Mouse (Mus musculus) liver, embryonic 13.5 days (tissue): ENCODE results near the gene Hlcs. TPM values are rescaled to one million over a fixed set of nuclear protein-coding genes. Genes with fewer than 3 reads are reported as not detected.
A peak's percentile ranks its signal among the peaks of the same experiment; 100 is the strongest.

Experiments used
- ATAC-seq: fragments of 200-750 bp; cut with Nextera tagmentation; 2 replicates; pipeline ENCODE4 v1.8.0; 2017; ENCODE audit warnings: low read depth, mild to moderate bottlenecking, moderate number of reproducible peaks, moderate library complexity
- DNase-seq: peaks from one replicate; pipeline ENCODE4 v3.0.0; 2022
- H3K27ac ChIP-seq: fragments of 300-500 bp; sonication (generic); 2 replicates; pipeline ENCODE4 v1.5.1; 2015; ENCODE audit warnings: moderate library complexity, mild to moderate bottlenecking, inconsistent platforms
- H3K27me3 ChIP-seq: fragments of 300-500 bp; sonication (generic); 2 replicates; pipeline ENCODE4 v1.6.1; 2015; ENCODE audit warnings: mild to moderate bottlenecking, inconsistent platforms
- H3K36me3 ChIP-seq: fragments of 300-500 bp; sonication (generic); 2 replicates; pipeline ENCODE4 v1.6.1; 2015; ENCODE audit warnings: mild to moderate bottlenecking, inconsistent platforms
- H3K4me1 ChIP-seq: fragments of 300-500 bp; sonication (generic); replicated peaks from 2 replicates; pipeline ENCODE4 v1.6.1; 2015; ENCODE audit warnings: inconsistent platforms
- H3K4me2 ChIP-seq: fragments of 300-500 bp; sonication (generic); 2 replicates; pipeline ENCODE4 v1.6.1; 2015; ENCODE audit warnings: inconsistent platforms, mild to moderate bottlenecking, moderate library complexity
- H3K4me3 ChIP-seq: fragments of 300-500 bp; sonication (generic); replicated peaks from 2 replicates; pipeline ENCODE4 v1.5.1; 2015; ENCODE audit warnings: mild to moderate bottlenecking, inconsistent platforms
- H3K9ac ChIP-seq: fragments of 300-500 bp; sonication (generic); 2 replicates; pipeline ENCODE4 v1.6.1; 2015; ENCODE audit warnings: mild to moderate bottlenecking, inconsistent platforms
- H3K9me3 ChIP-seq: fragments of 300-500 bp; sonication (generic); replicated peaks from 2 replicates; pipeline ENCODE4 v1.6.1; 2016; ENCODE audit warnings: inconsistent platforms
- WGBS: fragments of 180-500 bp; shearing (Covaris S2); methylation state at CpG from one replicate; pipeline ENCODE4 v1.1.7; 2015; ENCODE audit not compliant: insufficient replicate concordance; 5-methylcytosine and 5-hydroxymethylcytosine counted together
- polyA plus RNA-seq: library from polyadenylated mRNA; unstranded; fragments of >200 nt; fragmentation: Nextera tagmentation; extraction: Ambion mirVana; gene quantifications from 2 replicates; pipeline ENCODE4 v1.2.1, GENCODE M21; 2015

The Hlcs gene
- polyA plus RNA-seq, 1 experiment from 2014 or later = 2.5 TPM

DNA sequence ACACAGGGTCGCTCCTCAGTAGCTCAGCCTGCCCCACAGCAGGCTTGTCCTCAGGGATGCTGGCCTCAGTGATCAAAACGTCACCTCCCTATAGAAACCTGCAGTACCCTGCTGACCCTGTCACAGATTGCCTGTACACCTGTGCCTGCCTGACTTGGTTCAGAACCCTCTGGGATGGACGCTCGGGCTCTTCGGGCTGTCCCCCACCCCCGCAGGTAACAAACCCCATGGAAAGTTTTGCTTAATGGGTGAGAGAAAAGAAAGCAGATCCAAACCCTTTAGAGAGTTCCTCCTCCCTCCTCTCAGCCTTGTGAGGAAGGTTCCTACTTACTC is 10.2 kb downstream of the Hlcs start:
- ATAC-seq (no peak), DNase-seq (no peak)
- Histone ChIP-seq H3K9me3 (no peaks in the 10 kb centered on the region), H3K27me3 (peaks cover 27% of the 10 kb centered on the region), H3K4me1 (0 out of 2 replicates have a peak, but pooled peaks cover 2% of the 10 kb centered on the region), H3K27ac (no peak overlapping the region), H3K4me3 (no peak overlapping the region), H3K9ac (no peak overlapping the region), H3K36me3 (no peaks in the 10 kb centered on the region), H3K4me2 (peak overlapping the region; percentile 38)
- 32% methylated on average over 6 of the region's 6 CpGs for WGBS

DNA sequence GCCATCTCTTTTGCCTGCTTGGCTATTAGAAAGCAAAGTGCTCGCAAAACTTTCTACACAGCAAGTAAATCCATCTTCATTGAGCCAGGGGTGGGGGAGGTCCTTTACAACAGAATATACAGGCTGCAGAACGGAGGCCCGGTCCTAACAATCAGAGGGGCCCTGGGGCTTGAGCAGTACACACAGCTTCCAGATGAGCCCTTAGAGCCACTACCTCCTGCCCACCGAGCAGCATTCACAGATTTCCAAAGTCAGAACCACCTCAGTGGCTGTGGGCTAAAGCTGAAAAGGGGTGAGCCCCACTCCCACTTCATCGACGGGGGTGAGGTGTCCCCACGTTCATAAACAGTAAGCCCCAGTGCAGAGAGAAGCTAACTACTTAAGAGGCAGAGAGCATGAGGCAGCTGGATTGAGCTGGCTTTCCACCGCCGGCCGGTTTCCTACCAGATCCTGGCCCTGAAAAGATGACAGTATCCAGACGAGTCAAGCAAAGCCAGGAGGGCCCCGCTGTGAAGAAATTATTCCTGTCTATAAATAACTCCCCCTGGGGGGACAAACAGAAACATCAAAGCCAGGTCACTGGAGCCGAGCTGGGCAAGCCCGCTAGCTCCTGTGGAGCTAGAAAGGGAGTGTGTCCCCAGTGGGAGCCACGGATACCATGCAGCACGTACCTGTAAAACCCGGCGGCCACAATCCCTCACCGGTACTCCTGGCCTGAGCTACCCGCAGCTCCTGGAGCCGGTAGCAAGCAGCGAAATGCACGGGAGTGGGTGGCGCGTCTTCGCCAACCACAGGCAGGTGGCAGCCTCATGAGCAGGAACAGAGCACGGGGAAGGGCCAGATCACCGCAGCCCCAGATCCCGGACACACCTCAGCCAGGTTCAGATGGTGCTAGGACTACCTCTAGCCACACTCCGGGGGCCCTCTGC is 10.8 kb downstream of the Hlcs start:
- WGBS = 19% methylated on average over 30 of the region's 30 CpGs
- H3K27me3 ChIP-seq = peaks cover 27% of the 10 kb centered on the region
- ATAC-seq (0 out of 2 replicates have a peak, but pooled peaks have one; percentile 20), DNase-seq (no peak)
- H3K4me1 ChIP-seq = 0 out of 2 replicates have a peak, but pooled peaks cover 2% of the 10 kb centered on the region
- no peaks in the 10 kb centered on the region for H3K9me3 ChIP-seq
- H3K9ac ChIP-seq = no peak overlapping the region
- no peaks in the 10 kb centered on the region for H3K36me3 ChIP-seq
- no peak overlapping the region for H3K4me3 ChIP-seq
- H3K4me2 ChIP-seq = peak overlapping the region; percentile 38
- H3K27ac ChIP-seq = no peak overlapping the region

DNA sequence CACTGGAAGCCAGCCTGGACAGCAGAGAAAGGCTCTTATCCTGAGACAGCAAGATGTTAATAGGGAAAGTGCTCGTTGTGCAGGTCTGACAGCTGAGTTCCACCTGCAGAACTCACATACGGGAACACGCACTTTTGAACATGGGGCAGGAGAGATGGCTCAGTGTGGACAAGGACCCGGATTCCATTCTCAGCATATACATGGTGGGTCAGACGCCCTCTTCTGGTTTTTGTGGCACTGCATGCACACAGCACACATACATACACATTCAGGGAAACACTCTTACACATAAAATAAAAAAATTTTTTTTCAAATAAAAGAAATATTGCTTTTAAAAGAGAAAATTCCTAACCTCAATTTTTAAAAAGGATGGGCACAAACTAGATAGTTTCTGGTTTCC is 11.7 kb downstream of the Hlcs start:
- ATAC-seq (no peak), DNase-seq (no peak)
- Histone ChIP-seq H3K4me1 (0 out of 2 replicates have a peak, but pooled peaks cover 2% of the 10 kb centered on the region), H3K27ac (no peak overlapping the region), H3K36me3 (no peaks in the 10 kb centered on the region), H3K4me3 (no peak overlapping the region), H3K4me2 (no peak overlapping the region), H3K27me3 (peaks cover 27% of the 10 kb centered on the region), H3K9ac (no peak overlapping the region), H3K9me3 (no peaks in the 10 kb centered on the region)
- 65% methylated on average over 5 of the region's 5 CpGs for WGBS

DNA sequence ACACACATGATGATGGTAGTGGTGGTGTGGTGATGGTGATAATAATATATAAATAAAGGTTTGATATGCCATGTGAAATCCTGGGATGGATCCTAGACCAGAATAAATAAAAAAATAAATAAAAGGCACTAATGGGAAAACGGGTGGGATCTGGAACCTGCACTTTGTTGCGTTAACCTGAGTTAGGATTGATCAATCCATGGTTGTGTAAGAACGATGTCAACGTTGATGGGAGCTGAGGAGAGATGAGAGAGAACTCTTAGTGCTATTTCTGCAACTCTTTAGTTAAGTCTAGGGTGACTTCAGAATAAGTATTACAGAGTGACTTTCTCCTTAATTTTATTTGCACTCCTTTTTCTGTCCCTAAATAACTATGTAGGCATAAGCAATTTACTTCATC is 12.2 kb downstream of the Hlcs start:
- no peak for DNase-seq
- no peaks in the 10 kb centered on the region for H3K9me3 ChIP-seq
- ATAC-seq = no peak
- H3K27me3 ChIP-seq = peaks cover 29% of the 10 kb centered on the region
- H3K36me3 ChIP-seq = no peaks in the 10 kb centered on the region
- WGBS = 62% methylated on average over 4 of the region's 4 CpGs
- H3K9ac ChIP-seq = no peak overlapping the region
- H3K4me1 ChIP-seq = 0 out of 2 replicates have a peak, but pooled peaks cover 2% of the 10 kb centered on the region
- H3K4me3 ChIP-seq = no peak overlapping the region
- H3K27ac ChIP-seq = no peak overlapping the region
- H3K4me2 ChIP-seq = no peak overlapping the region

DNA sequence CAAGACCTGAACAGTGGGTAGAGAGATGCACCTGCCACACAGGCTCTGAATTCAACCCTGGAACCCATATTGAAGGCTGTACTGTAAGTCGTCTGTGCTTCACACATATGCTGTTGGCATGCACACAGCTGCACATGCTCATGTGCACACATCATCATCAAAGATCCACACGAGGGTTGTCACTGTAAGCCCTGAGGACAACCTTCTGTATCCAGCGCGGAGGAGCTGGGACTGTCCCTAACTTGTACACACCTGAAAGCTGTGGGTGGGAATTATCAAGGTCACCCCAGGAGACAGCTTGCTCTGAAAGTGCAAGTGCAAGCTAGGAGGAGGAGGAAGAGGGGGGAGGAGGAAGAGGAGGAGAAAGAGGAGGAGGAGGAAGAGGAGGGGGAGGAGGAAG is 14.2 kb downstream of the Hlcs start:
- no peak overlapping the region for H3K4me2 ChIP-seq
- H3K9me3 ChIP-seq = no peaks in the 10 kb centered on the region
- H3K9ac ChIP-seq = no peak overlapping the region
- H3K27ac ChIP-seq = no peak overlapping the region
- 59% methylated on average over 4 of the region's 4 CpGs for WGBS
- no peaks in the 10 kb centered on the region for H3K36me3 ChIP-seq
- 0 out of 2 replicates have a peak, but pooled peaks cover 2% of the 10 kb centered on the region for H3K4me1 ChIP-seq
- peaks cover 31% of the 10 kb centered on the region for H3K27me3 ChIP-seq
- no peak overlapping the region for H3K4me3 ChIP-seq
- DNase-seq = no peak
- no peak for ATAC-seq

DNA sequence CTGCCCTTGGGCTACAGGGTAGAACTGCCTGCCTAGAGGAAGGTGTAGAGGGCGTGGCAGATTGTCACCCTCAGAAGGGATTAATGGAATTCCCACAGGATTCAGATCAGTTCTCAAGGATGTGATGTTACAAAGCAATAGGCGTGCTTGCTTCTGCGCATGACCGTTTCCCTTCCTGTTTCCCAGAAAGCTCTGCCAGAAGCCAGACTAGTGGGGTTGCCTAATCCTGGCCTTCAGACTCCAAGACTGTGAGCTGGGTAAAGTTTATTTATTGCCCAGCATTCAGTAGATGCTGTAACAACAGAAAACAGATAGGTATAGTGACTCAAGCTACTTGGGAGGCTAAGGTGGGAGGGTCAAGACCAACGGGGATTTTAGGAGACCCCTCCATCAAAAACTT is 15.3 kb downstream of the Hlcs start:
- H3K4me3 ChIP-seq = no peak overlapping the region
- ATAC-seq = no peak
- H3K9me3 ChIP-seq = no peaks in the 10 kb centered on the region
- H3K4me1 ChIP-seq = 0 out of 2 replicates have a peak, but pooled peaks cover 2% of the 10 kb centered on the region
- no peaks in the 10 kb centered on the region for H3K36me3 ChIP-seq
- H3K27ac ChIP-seq = no peak overlapping the region
- no peak overlapping the region for H3K4me2 ChIP-seq
- peaks cover 22% of the 10 kb centered on the region for H3K27me3 ChIP-seq
- DNase-seq = no peak
- 66% methylated on average over 5 of the region's 5 CpGs for WGBS
- H3K9ac ChIP-seq = no peak overlapping the region

DNA sequence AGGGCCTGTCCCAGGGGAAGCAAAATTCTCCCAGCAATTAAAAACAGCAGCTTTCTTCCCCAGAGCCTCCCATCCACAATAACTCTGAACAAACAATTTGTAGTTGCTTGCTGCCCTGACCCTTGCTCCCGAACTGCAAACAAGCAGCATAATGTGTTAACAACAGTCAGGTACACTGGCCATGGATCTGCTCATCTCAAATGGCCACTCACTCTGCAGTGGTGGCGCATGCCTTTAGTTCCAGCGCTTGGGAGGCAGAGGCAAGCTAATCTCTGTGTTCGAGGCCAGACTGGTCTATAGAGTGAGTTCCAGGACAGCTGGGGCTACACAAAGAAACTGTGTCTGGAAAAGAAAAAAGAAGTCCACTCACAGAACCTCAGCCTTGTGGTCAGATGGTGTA is 22.2 kb downstream of the Hlcs start:
- peak; percentile 23; the same call in 1 of the 2 replicates for ATAC-seq
- H3K27ac ChIP-seq = no peak overlapping the region; the same call in 1 of the 2 replicates
- no peak for DNase-seq

DNA sequence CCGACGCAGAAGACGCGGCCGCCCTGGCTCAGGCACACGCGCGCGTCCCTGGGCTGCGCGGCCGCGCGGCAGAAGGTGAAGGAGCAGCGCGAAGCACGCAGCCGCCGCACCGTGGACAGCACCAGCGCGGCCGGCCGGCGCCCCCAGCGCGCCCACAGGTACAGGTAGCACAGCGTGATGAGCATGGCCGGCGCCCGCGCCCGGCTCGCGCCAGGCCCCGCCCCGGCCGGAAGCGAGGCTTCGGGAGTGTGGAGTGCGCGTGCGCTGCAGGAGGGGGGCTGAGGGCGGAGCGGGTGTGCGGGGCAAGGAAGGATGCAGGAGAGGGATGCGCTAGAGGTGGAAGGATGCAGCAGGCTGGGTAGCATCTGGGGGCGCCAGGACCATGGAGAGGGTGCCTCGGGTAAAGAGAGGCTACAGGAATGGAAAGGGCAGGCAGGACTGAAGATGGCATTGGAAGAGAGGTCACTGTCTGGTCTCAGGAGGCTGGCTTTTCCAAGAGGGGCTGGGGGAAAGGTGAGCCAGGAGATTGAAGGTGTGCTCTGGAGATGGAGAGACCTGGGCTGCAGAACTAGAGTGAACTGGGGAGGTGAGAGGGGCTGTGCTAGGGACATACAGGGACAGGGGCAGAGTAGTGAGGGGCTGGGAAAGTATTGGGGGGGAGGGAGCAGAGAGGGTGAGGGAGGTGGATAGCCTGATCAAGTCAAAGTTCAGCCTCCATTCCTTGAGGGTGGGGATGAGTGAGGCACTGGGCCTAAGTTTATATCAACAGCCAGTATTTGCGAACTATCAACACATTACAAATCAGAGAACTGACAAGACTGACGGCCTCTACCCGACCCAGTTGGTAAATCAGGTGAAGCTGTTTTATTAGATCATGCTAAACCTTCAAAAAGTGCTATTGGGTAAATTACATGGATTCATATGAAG is 23.0 kb downstream of the Hlcs start:
- 6% methylated on average over 52 of the region's 52 CpGs for WGBS
- Histone ChIP-seq H3K9me3 (no peaks in the 10 kb centered on the region), H3K27ac (no peak overlapping the region; the same call in 1 of the 2 replicates), H3K4me3 (peak overlapping the region; percentile 74), H3K27me3 (0 out of 2 replicates have a peak, but pooled peaks cover 7% of the 10 kb centered on the region), H3K9ac (peak overlapping the region; percentile 81), H3K4me2 (peak overlapping the region; percentile 93), H3K4me1 (peaks cover 22% of the 10 kb centered on the region), H3K36me3 (no peaks in the 10 kb centered on the region)
- peak; percentile 90 for ATAC-seq
- peak; percentile 63 for DNase-seq

More for the DNA sequence above, 22.2 kb downstream of the Hlcs start:
- peaks cover 22% of the 10 kb centered on the region for H3K4me1 ChIP-seq
- H3K4me3 ChIP-seq = no peak overlapping the region
- H3K27me3 ChIP-seq = 0 out of 2 replicates have a peak, but pooled peaks cover 9% of the 10 kb centered on the region
- H3K4me2 ChIP-seq = no peak overlapping the region
- no peak overlapping the region for H3K9ac ChIP-seq
- no peaks in the 10 kb centered on the region for H3K9me3 ChIP-seq
- 68% methylated on average over 4 of the region's 4 CpGs for WGBS
- no peaks in the 10 kb centered on the region for H3K36me3 ChIP-seq

DNA sequence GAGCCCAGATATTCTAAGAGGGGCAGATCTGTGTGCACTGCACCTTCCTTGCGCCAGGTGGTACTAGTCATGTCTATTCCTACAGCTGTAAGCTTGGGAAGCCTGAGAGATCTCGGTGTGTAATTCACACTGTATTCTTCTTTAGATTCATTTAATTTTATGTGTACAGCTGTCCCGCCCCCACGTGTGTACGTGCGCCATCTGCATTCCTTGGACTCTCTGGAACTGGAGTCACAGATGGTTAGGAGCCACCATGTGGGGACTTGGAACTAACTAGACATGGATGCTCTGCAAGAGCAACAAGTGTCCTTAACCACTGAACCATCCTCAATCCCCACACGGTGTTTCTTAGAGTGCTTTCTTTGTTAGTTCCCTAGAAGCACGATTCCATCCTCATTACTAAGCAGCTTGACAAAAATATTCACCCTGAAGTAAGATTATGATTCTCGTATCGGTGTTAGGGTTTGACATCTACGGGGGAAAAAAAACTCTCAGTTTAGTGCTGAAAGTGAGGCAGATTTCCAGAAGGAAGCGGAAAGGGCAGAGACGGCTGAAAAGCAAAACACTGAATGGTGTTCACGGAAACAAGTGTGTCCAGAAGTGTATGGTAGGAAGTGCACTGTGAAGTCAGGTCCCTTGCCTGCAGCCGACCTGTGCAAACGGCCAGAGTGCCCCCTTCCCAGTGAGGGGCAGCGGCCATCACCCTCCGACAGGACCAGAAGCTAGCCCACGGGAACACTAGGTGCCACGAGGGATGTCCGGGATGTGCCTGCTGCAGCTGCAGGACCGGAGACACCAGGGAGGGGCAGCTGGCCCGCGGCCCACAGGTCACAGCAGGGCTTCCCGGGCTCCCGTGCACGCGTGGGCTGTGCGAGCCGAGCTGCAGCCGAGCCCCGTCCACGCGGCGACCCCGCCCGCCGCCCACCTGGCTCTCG is 24.0 kb downstream of the Hlcs start:
- H3K27ac ChIP-seq = no peak overlapping the region
- H3K9me3 ChIP-seq = no peaks in the 10 kb centered on the region
- peak overlapping the region; percentile 74 for H3K4me3 ChIP-seq
- peak overlapping the region; percentile 81 for H3K9ac ChIP-seq
- 0 out of 2 replicates have a peak, but pooled peaks cover 7% of the 10 kb centered on the region for H3K27me3 ChIP-seq
- no peak for ATAC-seq
- peak overlapping the region; percentile 93 for H3K4me2 ChIP-seq
- WGBS = 13% methylated on average over 39 of the region's 39 CpGs
- no peaks in the 10 kb centered on the region for H3K36me3 ChIP-seq
- H3K4me1 ChIP-seq = peaks cover 22% of the 10 kb centered on the region
- DNase-seq = no peak

DNA sequence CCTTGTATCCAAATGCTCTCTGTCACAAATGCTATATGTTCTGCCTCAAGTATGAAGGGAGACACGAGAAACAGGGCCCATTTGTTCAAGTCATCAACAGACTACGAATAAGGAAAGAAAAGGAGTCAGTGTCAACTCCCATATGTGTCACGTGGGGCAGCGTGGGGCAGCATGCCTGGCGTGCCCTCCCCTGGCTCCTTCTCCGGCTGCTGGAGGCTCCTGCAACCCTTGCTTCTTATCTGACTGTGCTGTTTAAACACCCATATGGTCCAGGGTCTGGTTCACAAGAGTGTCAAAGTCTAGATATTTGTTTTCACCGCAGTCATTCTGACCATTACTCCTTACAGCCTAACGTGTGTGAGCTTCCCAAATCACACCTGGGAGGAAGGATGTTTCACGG is 25.5 kb downstream of the Hlcs start:
- DNase-seq = no peak

More for the DNA sequence above, 25.5 kb downstream of the Hlcs start:
- Histone ChIP-seq H3K36me3 (no peaks in the 10 kb centered on the region), H3K9ac (no peak overlapping the region), H3K27ac (no peak overlapping the region), H3K4me2 (no peak overlapping the region), H3K9me3 (no peaks in the 10 kb centered on the region), H3K4me3 (no peak overlapping the region), H3K4me1 (peaks cover 22% of the 10 kb centered on the region), H3K27me3 (0 out of 2 replicates have a peak, but pooled peaks cover 7% of the 10 kb centered on the region)
- 46% methylated on average over 9 of the region's 9 CpGs for WGBS
- no peak for ATAC-seq
